Mouse (Mus musculus): Measurements from ENCODE around the gene Tenm4. TPM values are rescaled to one million over a fixed set of nuclear protein-coding genes. Genes with fewer than 3 reads are reported as not detected.

Tenm4 gene
- polyA plus RNA-seq, 2 experiments = 0.11 to 0.28 TPM

- Histone ChIP-seq H3K36me3 (replicated peaks; ENCODE audit: control insufficient read depth, insufficient read depth, low read depth) (no peaks in the 10 kb centered on the region), H3K9me3 (ENCODE audit: control insufficient read depth, low read length) (no peaks in the 10 kb centered on the region), H3K4me2 (ENCODE audit: low read depth) (no peak overlapping the region), H3K9ac (replicated peaks) (no peak overlapping the region), H3K27me3 (ENCODE audit: control insufficient read depth, insufficient read depth, low read length) (no peaks in the 10 kb centered on the region), H3K27ac (no peak overlapping the region), H3K4me3 (ENCODE audit: insufficient read depth in 1 of 2, low read depth in 2 of 2, low read length in 2 of 2) (no peak overlapping the region), H3K4me1 (replicated peaks; ENCODE audit: control insufficient read depth in 2 of 2, insufficient read depth in 2 of 2, low read length in 1 of 2) (no peaks in the 10 kb centered on the region)
- WGBS (ENCODE audit: insufficient replicate concordance) = 44% methylated on average over 3 of the region's 3 CpGs
- DNase-seq (ENCODE audit: low read depth in 3 of 3, low spot score in 3 of 3) (no peak), ATAC-seq (ENCODE audit: insufficient read depth) (no peak)
- TF ChIP-seq CTCF (IDR thresholded peaks at IDR 0.05; ENCODE audit: low read depth) = no peak
- no peak for TF ChIP-seq EP300 (IDR thresholded peaks at IDR 0.05; ENCODE audit: low read depth)
Measured at GRCm38 (mm10) chr7:96420045-96420444, 249.0 kb downstream of the Tenm4 start.

GRCm38 (mm10) chr7:96420926-96421605 is 250.0 kb downstream of the Tenm4 start:
- DNase-seq (ENCODE audit: low read depth in 3 of 3, low spot score in 3 of 3) = no peak

GRCm38 (mm10) chr7:96426954-96427353 is 255.9 kb downstream of the Tenm4 start:
- H3K4me3 ChIP-seq (ENCODE audit: insufficient read depth in 1 of 2, low read depth in 2 of 2, low read length in 2 of 2) = no peak overlapping the region
- WGBS (ENCODE audit: insufficient replicate concordance) = 61% methylated on average over 8 of the region's 8 CpGs
- H3K27me3 ChIP-seq (ENCODE audit: control insufficient read depth, insufficient read depth, low read length) = no peaks in the 10 kb centered on the region
- TF ChIP-seq EP300 (IDR thresholded peaks at IDR 0.05; ENCODE audit: low read depth) (no peak), CTCF (IDR thresholded peaks at IDR 0.05; ENCODE audit: low read depth) (no peak)
- no peak for ATAC-seq (ENCODE audit: insufficient read depth)
- no peaks in the 10 kb centered on the region for H3K36me3 ChIP-seq (replicated peaks; ENCODE audit: control insufficient read depth, insufficient read depth, low read depth)
- no peak overlapping the region for H3K4me2 ChIP-seq (ENCODE audit: low read depth)
- no peaks in the 10 kb centered on the region for H3K9me3 ChIP-seq (ENCODE audit: control insufficient read depth, low read length)
- DNase-seq (ENCODE audit: low read depth in 3 of 3, low spot score in 3 of 3) = no peak
- no peak overlapping the region for H3K27ac ChIP-seq
- no peaks in the 10 kb centered on the region for H3K4me1 ChIP-seq (replicated peaks; ENCODE audit: control insufficient read depth in 2 of 2, insufficient read depth in 2 of 2, low read length in 1 of 2)
- H3K9ac ChIP-seq (replicated peaks) = no peak overlapping the region

More at GRCm38 (mm10) chr7:96420926-96421605, 250.0 kb downstream of the Tenm4 start:
- Histone ChIP-seq H3K36me3 (replicated peaks; ENCODE audit: control insufficient read depth, insufficient read depth, low read depth) (no peaks in the 10 kb centered on the region), H3K9ac (replicated peaks) (no peak overlapping the region), H3K9me3 (ENCODE audit: control insufficient read depth, low read length) (no peaks in the 10 kb centered on the region), H3K4me1 (replicated peaks; ENCODE audit: control insufficient read depth in 2 of 2, insufficient read depth in 2 of 2, low read length in 1 of 2) (no peaks in the 10 kb centered on the region), H3K4me3 (ENCODE audit: insufficient read depth in 1 of 2, low read depth in 2 of 2, low read length in 2 of 2) (no peak overlapping the region), H3K27ac (no peak overlapping the region), H3K4me2 (ENCODE audit: low read depth) (no peak overlapping the region), H3K27me3 (ENCODE audit: control insufficient read depth, insufficient read depth, low read length) (no peaks in the 10 kb centered on the region)
- 72% methylated on average over 9 of the region's 9 CpGs for WGBS (ENCODE audit: insufficient replicate concordance)
- TF ChIP-seq CTCF (IDR thresholded peaks at IDR 0.05; ENCODE audit: low read depth) = no peak
- no peak for TF ChIP-seq EP300 (IDR thresholded peaks at IDR 0.05; ENCODE audit: low read depth)
- no peak for ATAC-seq (ENCODE audit: insufficient read depth)

- TF ChIP-seq CTCF (IDR thresholded peaks at IDR 0.05; ENCODE audit: low read depth) = no peak
- TF ChIP-seq EP300 (IDR thresholded peaks at IDR 0.05; ENCODE audit: low read depth) = no peak
- H3K27ac ChIP-seq = no peak overlapping the region
- H3K27me3 ChIP-seq (ENCODE audit: control insufficient read depth, insufficient read depth, low read length) = no peaks in the 10 kb centered on the region
- ATAC-seq (ENCODE audit: insufficient read depth) = no peak
- no peak overlapping the region for H3K4me2 ChIP-seq (ENCODE audit: low read depth)
- H3K9ac ChIP-seq (replicated peaks) = no peak overlapping the region
- no peak overlapping the region for H3K4me3 ChIP-seq (ENCODE audit: insufficient read depth in 1 of 2, low read depth in 2 of 2, low read length in 2 of 2)
- no peaks in the 10 kb centered on the region for H3K36me3 ChIP-seq (replicated peaks; ENCODE audit: control insufficient read depth, insufficient read depth, low read depth)
- DNase-seq (ENCODE audit: low read depth in 3 of 3, low spot score in 3 of 3) = no peak
- H3K4me1 ChIP-seq (replicated peaks; ENCODE audit: control insufficient read depth in 2 of 2, insufficient read depth in 2 of 2, low read length in 1 of 2) = no peaks in the 10 kb centered on the region
- WGBS (ENCODE audit: insufficient replicate concordance) = 55% methylated on average over 2 of the region's 2 CpGs
- H3K9me3 ChIP-seq (ENCODE audit: control insufficient read depth, low read length) = no peaks in the 10 kb centered on the region
Measured at GRCm38 (mm10) chr7:96433307-96433706, 262.3 kb downstream of the Tenm4 start.

- Histone ChIP-seq H3K9ac (replicated peaks) (no peak overlapping the region), H3K36me3 (replicated peaks; ENCODE audit: control insufficient read depth, insufficient read depth, low read depth) (no peaks in the 10 kb centered on the region), H3K27me3 (ENCODE audit: control insufficient read depth, insufficient read depth, low read length) (no peaks in the 10 kb centered on the region), H3K9me3 (ENCODE audit: control insufficient read depth, low read length) (no peaks in the 10 kb centered on the region), H3K27ac (no peak overlapping the region), H3K4me1 (replicated peaks; ENCODE audit: control insufficient read depth in 2 of 2, insufficient read depth in 2 of 2, low read length in 1 of 2) (no peaks in the 10 kb centered on the region), H3K4me2 (ENCODE audit: low read depth) (no peak overlapping the region), H3K4me3 (ENCODE audit: insufficient read depth in 1 of 2, low read depth in 2 of 2, low read length in 2 of 2) (no peak overlapping the region)
- ATAC-seq (ENCODE audit: insufficient read depth) (no peak), DNase-seq (ENCODE audit: low read depth in 3 of 3, low spot score in 3 of 3) (no peak)
- TF ChIP-seq CTCF (IDR thresholded peaks at IDR 0.05; ENCODE audit: low read depth) (no peak), EP300 (IDR thresholded peaks at IDR 0.05; ENCODE audit: low read depth) (no peak)
- 50% methylated on average over 6 of the region's 6 CpGs for WGBS (ENCODE audit: insufficient replicate concordance)
Measured at GRCm38 (mm10) chr7:96438392-96438791, 267.3 kb downstream of the Tenm4 start.

Measured in liver, embryonic 14.5 days (tissue).